Mouse (Mus musculus) bone marrow, adult 2 months (tissue): ENCODE data around the gene 9530003J23Rik.

ENCODE experiments used
- CTCF ChIP-seq: fragments of 200-500 bp; IDR thresholded peaks from 2 replicates; pipeline ENCODE4 v1.5.1; 2011; ENCODE audit warnings: low read length, control low read depth; ENCODE audit not compliant: control insufficient read depth, insufficient read depth
- POLR2A ChIP-seq: fragments of 200-500 bp; IDR thresholded peaks from 2 replicates; pipeline ENCODE4 v1.6.1; 2011; ENCODE audit warnings: low read depth, mild to moderate bottlenecking, control low read depth, low read length, borderline replicate concordance; ENCODE audit not compliant: control insufficient read depth

GRCm38 (mm10) chr10:117202981-117203557 lies 35.4 kb downstream of the 9530003J23Rik start:
- TF ChIP-seq POLR2A (no peak), CTCF (no peak)
